Mouse (Mus musculus): ENCODE results near the gene Fam71e1. TPM values are rescaled to one million over a fixed set of nuclear protein-coding genes. Genes with fewer than 3 reads are reported as not detected.

The Fam71e1 gene
- polyA plus RNA-seq, 1 experiment from 2014 or later = 10.8 TPM

GRCm38 (mm10) chr7:44475046-44475614, 21.3 kb upstream of the Fam71e1 start:
- Histone ChIP-seq H3K4me2 (ENCODE audit: low read depth, low read length) (no peak overlapping the region), H3K9me3 (replicated peaks; ENCODE audit: control insufficient read depth, low read length) (no peaks in the 10 kb centered on the region), H3K27ac (replicated peaks; ENCODE audit: low read depth, low read length) (no peak overlapping the region), H3K36me3 (replicated peaks; ENCODE audit: control insufficient read depth, insufficient read depth, low read depth, low read length) (no peaks in the 10 kb centered on the region), H3K4me1 (ENCODE audit: control insufficient read depth, insufficient read depth, low read length) (no peaks in the 10 kb centered on the region), H3K9ac (replicated peaks; ENCODE audit: low read length) (no peak overlapping the region), H3K4me3 (ENCODE audit: low read depth, low read length) (no peak overlapping the region), H3K27me3 (ENCODE audit: control insufficient read depth, insufficient read depth, low read length) (peaks cover 6% of the 10 kb centered on the region; the same call in 1 of the 2 replicates)
- no peak for DNase-seq (ENCODE audit: low spot score)
- no peak for ATAC-seq (replicated peaks; ENCODE audit: insufficient number of reproducible peaks, low FRiP score, low TSS enrichment, low read depth)
- WGBS = 29% methylated on average over 5 of the region's 5 CpGs

- DNase-seq (ENCODE audit: low spot score) = no peak
- Histone ChIP-seq H3K4me2 (ENCODE audit: low read depth, low read length) (no peak overlapping the region), H3K27me3 (ENCODE audit: control insufficient read depth, insufficient read depth, low read length) (no peaks in the 10 kb centered on the region), H3K36me3 (replicated peaks; ENCODE audit: control insufficient read depth, insufficient read depth, low read depth, low read length) (no peaks in the 10 kb centered on the region), H3K27ac (replicated peaks; ENCODE audit: low read depth, low read length) (no peak overlapping the region), H3K9me3 (replicated peaks; ENCODE audit: control insufficient read depth, low read length) (no peaks in the 10 kb centered on the region), H3K4me1 (ENCODE audit: control insufficient read depth, insufficient read depth, low read length) (no peaks in the 10 kb centered on the region), H3K9ac (replicated peaks; ENCODE audit: low read length) (no peak overlapping the region), H3K4me3 (ENCODE audit: low read depth, low read length) (no peak overlapping the region)
- WGBS = 77% methylated on average over 3 of the region's 3 CpGs
- no peak for ATAC-seq (replicated peaks; ENCODE audit: insufficient number of reproducible peaks, low FRiP score, low TSS enrichment, low read depth)
These were observed 13.4 kb upstream of the Fam71e1 start for GRCm38 (mm10) chr7:44482836-44483435.

DNA sequence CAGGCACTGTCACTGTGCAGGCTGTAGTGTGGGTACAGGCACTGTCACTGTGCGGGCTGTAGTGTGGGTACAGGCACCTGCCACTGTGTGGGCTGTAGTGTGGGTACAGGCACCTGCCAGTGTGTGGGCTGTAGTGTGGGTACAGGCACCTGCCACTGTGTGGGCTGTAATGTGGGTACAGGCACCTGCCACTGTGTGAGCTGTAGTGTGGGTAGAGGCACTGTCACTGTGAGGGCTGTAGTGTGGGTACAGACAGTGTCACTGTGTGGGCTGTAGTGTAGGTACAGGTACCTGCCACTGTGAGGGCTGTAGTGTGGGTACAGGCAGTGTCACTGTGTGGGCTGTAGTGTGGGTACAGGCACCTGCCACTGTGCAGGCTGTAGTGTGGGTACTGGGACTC, 12.3 kb upstream of the Fam71e1 start:
- 90% methylated on average over 1 of the region's 1 CpGs for WGBS
- no peak overlapping the region for H3K27ac ChIP-seq (replicated peaks; ENCODE audit: low read depth, low read length)
- H3K36me3 ChIP-seq (replicated peaks; ENCODE audit: control insufficient read depth, insufficient read depth, low read depth, low read length) = no peaks in the 10 kb centered on the region
- ATAC-seq (replicated peaks; ENCODE audit: insufficient number of reproducible peaks, low FRiP score, low TSS enrichment, low read depth) (no peak), DNase-seq (ENCODE audit: low spot score) (no peak)
- no peak overlapping the region for H3K4me2 ChIP-seq (ENCODE audit: low read depth, low read length)
- H3K9me3 ChIP-seq (replicated peaks; ENCODE audit: control insufficient read depth, low read length) = no peaks in the 10 kb centered on the region
- H3K9ac ChIP-seq (replicated peaks; ENCODE audit: low read length) = no peak overlapping the region
- no peaks in the 10 kb centered on the region for H3K4me1 ChIP-seq (ENCODE audit: control insufficient read depth, insufficient read depth, low read length)
- no peaks in the 10 kb centered on the region for H3K27me3 ChIP-seq (ENCODE audit: control insufficient read depth, insufficient read depth, low read length)
- H3K4me3 ChIP-seq (ENCODE audit: low read depth, low read length) = no peak overlapping the region

DNA sequence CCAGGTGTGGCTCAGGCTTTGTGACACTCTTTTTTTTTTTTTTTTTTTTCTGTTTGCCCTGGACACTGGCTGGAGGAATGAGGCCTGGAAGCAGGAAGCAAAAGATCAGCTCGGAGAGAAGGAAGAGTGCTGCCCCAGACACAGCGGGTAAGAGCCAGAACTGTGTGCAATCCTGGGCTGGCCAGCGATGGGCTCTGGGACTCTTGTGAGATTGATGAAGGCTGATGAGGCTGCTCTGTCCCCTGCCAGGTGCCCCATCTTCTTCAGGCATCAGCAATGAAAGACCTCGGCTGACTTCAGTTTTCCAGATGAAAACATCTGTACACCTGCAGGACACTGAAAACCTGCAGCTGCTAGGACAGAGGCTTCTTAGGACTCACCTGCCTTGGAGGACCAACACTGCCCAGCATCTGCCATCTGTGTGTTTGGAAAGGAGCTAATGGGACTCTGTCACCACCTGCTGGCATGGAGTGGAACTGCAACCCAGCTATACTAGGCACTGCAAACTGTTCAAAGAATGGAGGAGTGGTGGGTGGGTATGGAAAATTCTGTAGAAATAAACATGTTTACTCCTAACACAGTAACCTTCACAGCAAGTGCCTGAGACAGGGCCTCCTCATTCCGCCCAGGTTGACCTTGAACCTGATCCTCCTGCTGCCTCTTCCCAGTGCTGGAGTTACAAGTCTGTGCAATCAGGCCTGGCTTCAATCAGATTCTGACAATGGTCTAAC, 11.4 kb upstream of the Fam71e1 start:
- Histone ChIP-seq H3K4me1 (ENCODE audit: control insufficient read depth, insufficient read depth, low read length) (no peaks in the 10 kb centered on the region), H3K9me3 (replicated peaks; ENCODE audit: control insufficient read depth, low read length) (no peaks in the 10 kb centered on the region), H3K4me3 (ENCODE audit: low read depth, low read length) (no peak overlapping the region), H3K4me2 (ENCODE audit: low read depth, low read length) (no peak overlapping the region), H3K27me3 (ENCODE audit: control insufficient read depth, insufficient read depth, low read length) (no peaks in the 10 kb centered on the region), H3K9ac (replicated peaks; ENCODE audit: low read length) (no peak overlapping the region), H3K27ac (replicated peaks; ENCODE audit: low read depth, low read length) (no peak overlapping the region), H3K36me3 (replicated peaks; ENCODE audit: control insufficient read depth, insufficient read depth, low read depth, low read length) (no peaks in the 10 kb centered on the region)
- DNase-seq (ENCODE audit: low spot score) (peak; percentile 87), ATAC-seq (replicated peaks; ENCODE audit: insufficient number of reproducible peaks, low FRiP score, low TSS enrichment, low read depth) (peak; percentile 80)
- 40% methylated on average over 5 of the region's 5 CpGs for WGBS

GRCm38 (mm10) chr7:44485572-44486195, 10.7 kb upstream of the Fam71e1 start:
- no peak overlapping the region for H3K9ac ChIP-seq (replicated peaks; ENCODE audit: low read length)
- WGBS = 68% methylated on average over 7 of the region's 7 CpGs
- DNase-seq (ENCODE audit: low spot score) (no peak), ATAC-seq (replicated peaks; ENCODE audit: insufficient number of reproducible peaks, low FRiP score, low TSS enrichment, low read depth) (no peak)
- H3K27ac ChIP-seq (replicated peaks; ENCODE audit: low read depth, low read length) = no peak overlapping the region
- no peak overlapping the region for H3K4me2 ChIP-seq (ENCODE audit: low read depth, low read length)
- no peaks in the 10 kb centered on the region for H3K4me1 ChIP-seq (ENCODE audit: control insufficient read depth, insufficient read depth, low read length)
- no peaks in the 10 kb centered on the region for H3K36me3 ChIP-seq (replicated peaks; ENCODE audit: control insufficient read depth, insufficient read depth, low read depth, low read length)
- H3K27me3 ChIP-seq (ENCODE audit: control insufficient read depth, insufficient read depth, low read length) = no peaks in the 10 kb centered on the region
- no peak overlapping the region for H3K4me3 ChIP-seq (ENCODE audit: low read depth, low read length)
- no peaks in the 10 kb centered on the region for H3K9me3 ChIP-seq (replicated peaks; ENCODE audit: control insufficient read depth, low read length)

DNA sequence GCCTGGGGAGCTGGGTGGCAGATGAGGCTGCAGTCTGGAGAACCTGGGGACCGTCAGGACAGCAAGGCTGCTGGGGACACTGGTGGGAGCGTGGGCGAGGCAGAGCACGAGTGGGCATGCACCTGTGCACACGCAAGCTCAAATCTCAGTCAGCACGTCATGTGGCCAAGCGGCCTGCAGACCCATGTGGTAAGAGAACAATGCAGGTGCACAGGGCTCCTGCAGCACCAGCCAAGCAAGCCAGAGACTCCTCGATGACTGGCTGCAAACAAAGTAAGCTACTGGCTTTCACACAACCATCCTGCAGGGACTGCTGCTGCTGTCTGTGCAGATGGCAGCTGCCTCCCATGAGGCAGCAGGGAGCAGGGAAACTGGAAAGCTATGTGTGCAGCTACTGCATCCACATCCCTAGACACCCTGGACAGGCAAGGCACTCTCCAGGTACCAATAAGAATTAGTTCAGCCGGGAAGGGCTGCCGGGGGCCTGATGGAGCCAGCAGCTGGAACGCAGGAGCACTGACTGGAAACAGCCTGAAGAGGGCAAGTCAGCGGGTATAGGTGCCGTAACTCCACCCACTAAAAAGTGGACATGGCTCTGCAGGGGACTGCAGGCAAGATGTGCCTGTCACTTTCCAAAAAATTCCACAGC, 9.3 kb upstream of the Fam71e1 start:
- DNase-seq (ENCODE audit: low spot score) (no peak), ATAC-seq (replicated peaks; ENCODE audit: insufficient number of reproducible peaks, low FRiP score, low TSS enrichment, low read depth) (no peak)
- peak overlapping the region; percentile 10; the same call in 1 of the 2 replicates for H3K9ac ChIP-seq (replicated peaks; ENCODE audit: low read length)
- peaks cover 2% of the 10 kb centered on the region; the same call in 1 of the 2 replicates for H3K36me3 ChIP-seq (replicated peaks; ENCODE audit: control insufficient read depth, insufficient read depth, low read depth, low read length)
- H3K4me3 ChIP-seq (ENCODE audit: low read depth, low read length) = no peak overlapping the region
- no peak overlapping the region for H3K27ac ChIP-seq (replicated peaks; ENCODE audit: low read depth, low read length)
- no peaks in the 10 kb centered on the region for H3K9me3 ChIP-seq (replicated peaks; ENCODE audit: control insufficient read depth, low read length)
- no peaks in the 10 kb centered on the region for H3K4me1 ChIP-seq (ENCODE audit: control insufficient read depth, insufficient read depth, low read length)
- no peaks in the 10 kb centered on the region for H3K27me3 ChIP-seq (ENCODE audit: control insufficient read depth, insufficient read depth, low read length)
- H3K4me2 ChIP-seq (ENCODE audit: low read depth, low read length) = no peak overlapping the region
- WGBS = 58% methylated on average over 13 of the region's 13 CpGs

- Histone ChIP-seq H3K4me3 (ENCODE audit: low read depth, low read length) (no peak overlapping the region), H3K9me3 (replicated peaks; ENCODE audit: control insufficient read depth, low read length) (no peaks in the 10 kb centered on the region), H3K9ac (replicated peaks; ENCODE audit: low read length) (no peak overlapping the region), H3K27me3 (ENCODE audit: control insufficient read depth, insufficient read depth, low read length) (no peaks in the 10 kb centered on the region), H3K36me3 (replicated peaks; ENCODE audit: control insufficient read depth, insufficient read depth, low read depth, low read length) (peaks cover 2% of the 10 kb centered on the region; the same call in 1 of the 2 replicates), H3K27ac (replicated peaks; ENCODE audit: low read depth, low read length) (no peak overlapping the region), H3K4me2 (ENCODE audit: low read depth, low read length) (no peak overlapping the region), H3K4me1 (ENCODE audit: control insufficient read depth, insufficient read depth, low read length) (no peaks in the 10 kb centered on the region)
- 90% methylated on average over 7 of the region's 7 CpGs for WGBS
- DNase-seq (ENCODE audit: low spot score) (no peak), ATAC-seq (replicated peaks; ENCODE audit: insufficient number of reproducible peaks, low FRiP score, low TSS enrichment, low read depth) (no peak)
These were observed 8.4 kb upstream of the Fam71e1 start for GRCm38 (mm10) chr7:44487936-44488335.

Measured in embryonic facial prominence, embryonic 11.5 days (tissue).